Mouse (Mus musculus) CH12.LX (cell line): ENCODE measurements at regions not wholly inside any gene's neighbourhood (a gene's known extent, or its start where the extent isn't known, plus 50 kb on each side); places are given as distances from the start of the nearest gene placed in this dataset.

Experiments
- DNase-seq: peaks from one replicate; pipeline ENCODE4 v3.0.0-alpha.2; 2013; ENCODE audit errors: extremely low read depth
- H3K27ac ChIP-seq: 2 replicates; pipeline ENCODE4 v1.5.1; 2012; ENCODE audit warnings: low read depth, mild to moderate bottlenecking, control low read depth, moderate library complexity; ENCODE audit not compliant: insufficient read depth
- H3K27me3 ChIP-seq: replicated peaks from 2 replicates; pipeline ENCODE3; 2012; ENCODE audit warnings: inconsistent platforms
- H3K36me3 ChIP-seq, 2 experiments: replicated peaks in 1 of 2; 2 replicates each; pipeline versions ENCODE3 to v1.6.1; 2012; ENCODE audit warnings: inconsistent platforms in 1 of 2, low read length in 1 of 2, mild to moderate bottlenecking in 1 of 2, mixed read lengths in 1 of 2, moderate library complexity in 1 of 2; ENCODE audit not compliant: control insufficient read depth in 1 of 2, insufficient read depth in 1 of 2
- H3K4me1 ChIP-seq, 2 experiments: 2 replicates each; pipeline ENCODE4 v1.6.1; 2012; ENCODE audit warnings: inconsistent platforms in 1 of 2, moderate library complexity in 1 of 2; ENCODE audit not compliant: insufficient read depth in 2 of 2, control insufficient read depth in 1 of 2
- H3K4me2 ChIP-seq: 2 replicates; pipeline ENCODE4 v1.6.1; 2012; ENCODE audit warnings: low read depth, mild to moderate bottlenecking, control low read depth; ENCODE audit not compliant: poor library complexity, insufficient read depth, severe bottlenecking
- H3K4me3 ChIP-seq, 3 experiments: fragments of 150-350 bp in 1 of 3; sonication (generic) in 1 of 3; replicated peaks in 1 of 3; 2 replicates each; pipeline versions ENCODE3 to v1.5.1; 2011 to 2012; ENCODE audit warnings: low read depth in 2 of 3, low read length in 2 of 3, mild to moderate bottlenecking in 2 of 3, moderate library complexity in 2 of 3, control low read depth in 1 of 3, improper control_type of control experiment in 1 of 3, inconsistent platforms in 1 of 3, mixed read lengths in 1 of 3; ENCODE audit not compliant: poor library complexity in 1 of 3
- H3K79me2 ChIP-seq: replicated peaks from 2 replicates; pipeline ENCODE4 v1.6.1; 2012; ENCODE audit warnings: mild to moderate bottlenecking, moderate library complexity; ENCODE audit not compliant: control insufficient read depth, poor library complexity, insufficient read depth, severe bottlenecking; ENCODE audit errors: extremely low read depth
- H3K9ac ChIP-seq: 2 replicates; pipeline ENCODE4 v1.6.1; 2012; ENCODE audit warnings: low read depth, mild to moderate bottlenecking, control low read depth, moderate library complexity; ENCODE audit not compliant: insufficient read depth
- H3K9me3 ChIP-seq: replicated peaks from 2 replicates; pipeline ENCODE3; 2012; ENCODE audit warnings: low read length, inconsistent platforms, mixed read lengths
- BHLHE40 ChIP-seq: IDR thresholded peaks from 2 replicates; pipeline ENCODE4 v1.6.1; 2011; ENCODE audit warnings: mild to moderate bottlenecking, low read depth, low read length, improper control_type of control experiment
- CHD1 ChIP-seq: IDR thresholded peaks from 2 replicates; pipeline ENCODE4 v1.6.1; 2012; ENCODE audit warnings: low read depth, low read length, improper control_type of control experiment, inconsistent platforms
- CTCF ChIP-seq, 2 experiments: IDR thresholded peaks in 1 of 2; conservative IDR thresholded peaks in 1 of 2; 2 replicates each; pipeline ENCODE4 v1.5.1; 2011 to 2012; ENCODE audit warnings: low read depth in 2 of 2, low read length in 2 of 2, improper control_type of control experiment in 1 of 2, inconsistent platforms in 1 of 2, mild to moderate bottlenecking in 1 of 2, moderate library complexity in 1 of 2
- E2F4 ChIP-seq: IDR thresholded peaks from 2 replicates; pipeline ENCODE4 v1.6.1; 2011; ENCODE audit warnings: low read depth, low read length, improper control_type of control experiment; ENCODE audit not compliant: insufficient replicate concordance
- ELF1 ChIP-seq: IDR thresholded peaks from 2 replicates; pipeline ENCODE4 v1.6.1; 2014; ENCODE audit warnings: low read depth, mild to moderate bottlenecking, inconsistent platforms, low read length, improper control_type of control experiment
- HCFC1 ChIP-seq: IDR thresholded peaks from 2 replicates; pipeline ENCODE4 v1.6.1; 2012; ENCODE audit warnings: low read depth, mild to moderate bottlenecking, inconsistent platforms, low read length, improper control_type of control experiment
- IRF4 ChIP-seq: IDR thresholded peaks from 2 replicates; pipeline ENCODE4 v1.6.1; 2014; ENCODE audit warnings: low read depth, mild to moderate bottlenecking, inconsistent platforms, low read length, improper control_type of control experiment
- JUN ChIP-seq: IDR thresholded peaks from 2 replicates; pipeline ENCODE4 v1.6.1; 2011; ENCODE audit warnings: low read depth, mild to moderate bottlenecking, low read length, improper control_type of control experiment, moderate library complexity; ENCODE audit not compliant: insufficient read depth
- JUND ChIP-seq: conservative IDR thresholded peaks from 2 replicates; pipeline ENCODE4 v1.6.1; 2011; ENCODE audit warnings: low read depth, low read length, improper control_type of control experiment
- KAT2A ChIP-seq: IDR thresholded peaks from 2 replicates; pipeline ENCODE4 v1.6.1; 2012; ENCODE audit warnings: low read length, improper control_type of control experiment, inconsistent platforms; ENCODE audit not compliant: insufficient replicate concordance
- MAZ ChIP-seq: IDR thresholded peaks from 2 replicates; pipeline ENCODE4 v1.6.1; 2012; ENCODE audit warnings: low read depth, mild to moderate bottlenecking, inconsistent platforms, low read length, improper control_type of control experiment, moderate library complexity
- MXI1 ChIP-seq: IDR thresholded peaks from 2 replicates; pipeline ENCODE4 v1.6.1; 2011; ENCODE audit warnings: mild to moderate bottlenecking, low read depth, low read length, improper control_type of control experiment
- MYC ChIP-seq: IDR thresholded peaks from 2 replicates; pipeline ENCODE4 v1.6.1; 2011; ENCODE audit warnings: low read depth, mild to moderate bottlenecking, improper control_type of control experiment, low read length
- NELFE ChIP-seq: IDR thresholded peaks from 2 replicates; pipeline ENCODE4 v1.6.1; 2011; ENCODE audit warnings: low read depth, low read length, improper control_type of control experiment
- NRF1 ChIP-seq: IDR thresholded peaks from 2 replicates; pipeline ENCODE4 v1.6.1; 2014; ENCODE audit warnings: low read depth, mild to moderate bottlenecking, inconsistent platforms, low read length, improper control_type of control experiment, moderate library complexity
- PAX5 ChIP-seq: IDR thresholded peaks from 2 replicates; pipeline ENCODE4 v1.6.1; 2012; ENCODE audit warnings: low read length, inconsistent platforms, mixed read lengths
- POLR2A ChIP-seq: IDR thresholded peaks from 2 replicates; pipeline ENCODE4 v1.6.1; 2011; ENCODE audit warnings: low read depth, mild to moderate bottlenecking, improper control_type of control experiment, low read length
- RCOR1 ChIP-seq: conservative IDR thresholded peaks from 2 replicates; pipeline ENCODE4 v1.6.1; 2012; ENCODE audit warnings: low read depth, mild to moderate bottlenecking, inconsistent platforms, low read length, improper control_type of control experiment
- TCF12 ChIP-seq: IDR thresholded peaks from 2 replicates; pipeline ENCODE4 v1.6.1; 2014; ENCODE audit warnings: low read depth, mild to moderate bottlenecking, inconsistent platforms, low read length, improper control_type of control experiment
- USF1 ChIP-seq: IDR thresholded peaks from 2 replicates; pipeline ENCODE4 v1.6.1; 2014; ENCODE audit warnings: low read depth, mild to moderate bottlenecking, inconsistent platforms, low read length, improper control_type of control experiment
- ZMIZ1 ChIP-seq: IDR thresholded peaks from 2 replicates; pipeline ENCODE4 v1.6.1; 2012; ENCODE audit warnings: low read depth, mild to moderate bottlenecking, inconsistent platforms, low read length, improper control_type of control experiment
- ZNF384 ChIP-seq: IDR thresholded peaks from 2 replicates; pipeline ENCODE4 v1.6.1; 2012; ENCODE audit warnings: low read depth, low read length, improper control_type of control experiment, inconsistent platforms
- dilution Hi-C: fragments of 300-500 bp; cut with MboI; formaldehyde crosslinking; loops from 2 replicates; pipeline ENCODE4 v1.14.3; 2020; ENCODE audit warnings: low sequenced_read_pairs; ENCODE audit not compliant: extremely low pct_unique_long_range_greater_than_20kb, extremely low pct_ligation_motif_present
- in situ Hi-C: fragments of 300-500 bp; cut with MboI; formaldehyde crosslinking; loops from 3 replicates; pipeline ENCODE4 v1.14.3; 2019; ENCODE audit warnings: low sequenced_read_pairs, low pct_ligation_motif_present, low pct_unique_long_range_greater_than_20kb, mixed read lengths

- Histone ChIP-seq H3K9me3 (no peaks in the 10 kb centered on the region), H3K36me3 (no peaks in the 10 kb centered on the region), H3K27me3 (no peaks in the 10 kb centered on the region), H3K9ac (no peak overlapping the region), H3K4me1 (peaks cover 11 to 37% of the 10 kb centered on the region in 2 experiments), H3K27ac (no peak overlapping the region), H3K4me2 (peak overlapping the region; percentile 37; the same call in 1 of the 2 replicates), H3K79me2 (no peaks in the 10 kb centered on the region), H3K4me3 (no peak overlapping the region)
- dilution Hi-C loops = no loop called here
- no peak for TF ChIP-seq USF1
- no peak for TF ChIP-seq ZMIZ1
- TF ChIP-seq CTCF (conservative IDR thresholded peaks at IDR 0.05 in 1 of 2, IDR thresholded peaks at IDR 0.05 in 1 of 2; ENCODE audit: low read depth in 2 of 2, low read length in 2 of 2) = no peak
- TF ChIP-seq E2F4 = no peak
- no peak for TF ChIP-seq NELFE
- no peak for TF ChIP-seq RCOR1
- TF ChIP-seq JUND = no peak
- no peak for TF ChIP-seq HCFC1
- peak; percentile 53 for DNase-seq
- in situ Hi-C loops = no loop called here
These were observed 156.1 kb downstream of the Cartpt start for GRCm38 (mm10) chr13:99744790-99745120.

DNA sequence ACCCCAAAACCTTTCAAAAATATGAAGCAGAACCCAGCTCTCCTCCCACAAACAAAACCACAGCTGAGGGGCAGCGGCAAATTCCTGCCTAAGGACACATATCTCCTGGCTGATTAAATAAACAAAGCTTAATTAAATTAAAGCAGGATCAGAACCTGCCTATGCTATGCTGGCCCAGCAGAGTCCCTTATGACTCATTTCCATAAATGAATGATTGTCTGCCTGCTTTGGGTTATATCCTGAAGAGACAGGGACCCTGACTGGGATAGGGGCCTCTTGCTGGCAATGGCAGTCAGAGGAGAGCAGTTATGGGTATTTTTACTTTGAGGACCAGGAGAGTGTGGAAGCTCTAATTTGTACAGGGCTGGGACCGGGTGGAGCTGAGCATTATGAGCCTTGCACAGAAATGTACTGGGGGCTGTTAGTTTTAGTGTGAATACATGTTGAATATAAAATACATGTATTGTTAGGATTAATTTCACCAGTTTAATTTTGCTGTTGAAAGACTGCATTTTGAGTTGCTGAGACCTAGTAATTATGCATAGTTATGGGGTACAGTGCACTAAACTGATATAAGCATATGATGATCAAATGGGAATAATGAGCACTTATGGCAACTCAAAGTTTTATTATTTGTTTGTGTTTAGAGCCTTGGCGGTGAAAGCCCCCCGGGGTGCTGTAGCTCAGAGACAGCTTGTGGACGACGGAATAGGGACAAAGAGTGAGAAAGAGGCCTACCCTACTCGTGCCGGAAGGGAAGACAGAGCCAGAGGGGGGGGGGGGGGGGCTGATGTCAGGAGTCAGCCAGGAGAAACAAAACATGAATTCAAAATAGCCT, 156.7 kb downstream of the Cartpt start:
- no peak overlapping the region for H3K9ac ChIP-seq
- dilution Hi-C loops (no loop called here), in situ Hi-C loops (no loop called here)
- TF ChIP-seq JUN (no peak), BHLHE40 (no peak), ZNF384 (no peak), RCOR1 (no peak), NRF1 (no peak), CTCF (conservative IDR thresholded peaks at IDR 0.05 in 1 of 2, IDR thresholded peaks at IDR 0.05 in 1 of 2; ENCODE audit: low read depth in 2 of 2, low read length in 2 of 2) (no peak), USF1 (no peak), NELFE (no peak), MAZ (no peak), MXI1 (no peak), JUND (no peak), PAX5 (no peak), MYC (no peak), IRF4 (no peak), TCF12 (no peak), KAT2A (no peak), ELF1 (no peak), POLR2A (no peak), ZMIZ1 (no peak), CHD1 (no peak)
- H3K27ac ChIP-seq = no peak overlapping the region
- peaks cover 11 to 37% of the 10 kb centered on the region in 2 experiments for H3K4me1 ChIP-seq
- H3K4me2 ChIP-seq = 0 out of 2 replicates have a peak overlapping the region, but pooled peaks have one; percentile 37
- no peaks in the 10 kb centered on the region for H3K27me3 ChIP-seq
- H3K79me2 ChIP-seq = no peaks in the 10 kb centered on the region
- no peaks in the 10 kb centered on the region for H3K9me3 ChIP-seq
- DNase-seq = no peak
- no peak overlapping the region for H3K4me3 ChIP-seq
- no peaks in the 10 kb centered on the region for H3K36me3 ChIP-seq
